Mouse (Mus musculus) olfactory bulb, adult 2 months (tissue): ENCODE results near the gene Nol10.

Experiments used
- CTCF ChIP-seq: fragments of 200-500 bp; IDR thresholded peaks from 2 replicates; pipeline ENCODE4 v1.5.1; 2012; ENCODE audit warnings: low read depth, mild to moderate bottlenecking, low read length, moderate library complexity; ENCODE audit not compliant: insufficient read depth
- POLR2A ChIP-seq: fragments of 200-500 bp; IDR thresholded peaks from 2 replicates; pipeline ENCODE4 v1.6.1; 2012; ENCODE audit warnings: mild to moderate bottlenecking, low read depth, low read length, moderate library complexity; ENCODE audit not compliant: insufficient read depth

GRCm38 (mm10) chr12:17402116-17402515 is 53.9 kb downstream of the Nol10 start:
- no peak for TF ChIP-seq CTCF
- no peak for TF ChIP-seq POLR2A
